Mouse (Mus musculus) spleen, adult 2 months (tissue): ENCODE measurements around the gene C1qa. TPM values are rescaled to one million over a fixed set of nuclear protein-coding genes. Genes with fewer than 3 reads are reported as not detected.

Experiments
- DNase-seq, 2 experiments: peaks; one replicate each; pipeline versions ENCODE4 v3.0.0 to v3.0.0-alpha.2; 2012 to 2021; ENCODE audit warnings: low spot score in 2 of 2, low read depth in 1 of 2
- H3K27ac ChIP-seq: fragments of 200-500 bp; 2 replicates; pipeline ENCODE4 v1.5.1; 2012; ENCODE audit warnings: low read length, inconsistent platforms; ENCODE audit not compliant: insufficient read depth
- H3K27me3 ChIP-seq: fragments of 200-500 bp; 2 replicates; pipeline ENCODE4 v1.6.1; 2012; ENCODE audit warnings: mild to moderate bottlenecking, moderate library complexity, low read length, inconsistent platforms; ENCODE audit not compliant: control insufficient read depth, insufficient read depth
- H3K36me3 ChIP-seq: fragments of 200-500 bp; 2 replicates; pipeline ENCODE4 v1.6.1; 2012; ENCODE audit warnings: mild to moderate bottlenecking, low read length, inconsistent platforms; ENCODE audit not compliant: control insufficient read depth, insufficient read depth
- H3K4me1 ChIP-seq: fragments of 200-500 bp; 2 replicates; pipeline ENCODE4 v1.6.1; 2011; ENCODE audit warnings: inconsistent platforms; ENCODE audit not compliant: control insufficient read depth, insufficient read depth, insufficient read length
- H3K4me3 ChIP-seq: fragments of 200-500 bp; 2 replicates; pipeline ENCODE4 v1.5.1; 2011; ENCODE audit warnings: mild to moderate bottlenecking, inconsistent platforms; ENCODE audit not compliant: insufficient read depth, insufficient read length; ENCODE audit errors: extremely low read depth
- CTCF ChIP-seq: fragments of 200-500 bp; IDR thresholded peaks from 2 replicates; pipeline ENCODE4 v1.5.1; 2011; ENCODE audit warnings: mild to moderate bottlenecking, inconsistent platforms; ENCODE audit not compliant: insufficient read depth, insufficient read length, insufficient replicate concordance; ENCODE audit errors: extremely low read depth
- POLR2A ChIP-seq: fragments of 200-500 bp; IDR thresholded peaks from 2 replicates; pipeline ENCODE4 v1.6.1; 2011; ENCODE audit warnings: low read depth, low read length, inconsistent platforms
- WGBS: fragments of 180-500 bp; shearing (Covaris S2); methylation state at CpG from one replicate; pipeline ENCODE4 v1.1.7; 2018; 5-methylcytosine and 5-hydroxymethylcytosine counted together
- polyA plus RNA-seq: library from polyadenylated mRNA; depleted of rRNA; stranded (reverse); fragments of >200 nt; gene quantifications from 2 replicates; pipeline ENCODE4 v1.2.3, GENCODE M21; 2012

Gene C1qa
- polyA plus RNA-seq, 1 experiment, result 227 TPM

DNA sequence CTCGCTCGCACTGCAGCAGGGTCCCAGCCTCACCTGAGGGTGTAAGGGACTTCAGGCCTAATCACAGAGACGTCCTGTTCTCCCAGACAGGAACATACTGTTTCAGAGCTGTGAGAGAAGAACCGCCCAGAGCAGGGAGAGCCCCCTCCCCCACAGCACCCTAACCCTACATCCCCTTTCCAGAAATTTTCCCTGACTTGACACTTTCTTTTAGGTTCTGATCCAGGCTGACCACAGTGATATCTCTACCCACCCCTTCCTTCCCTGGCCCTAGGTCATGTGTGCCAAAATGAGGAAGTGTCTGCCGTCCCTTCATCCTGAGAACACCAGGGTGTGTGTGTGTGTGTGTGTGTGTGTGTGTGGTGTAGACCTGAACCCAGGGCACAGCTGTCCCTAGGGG is 5.8 kb downstream of the C1qa start, which contains the start of gene C1qc:
Gene C1qc (minus strand): TSS at position 255 of the 400 bp plus-strand sequence.
- Histone ChIP-seq H3K4me1 (no peaks in the 10 kb centered on the region), H3K27me3 (no peaks in the 10 kb centered on the region), H3K36me3 (no peaks in the 10 kb centered on the region), H3K27ac (peak within 1 kb of the TSS; percentile 61), H3K4me3 (peak within 1 kb of the TSS; percentile 17; the same call in 1 of the 2 replicates)
- no peak for DNase-seq
- WGBS, result 11% methylated on average over 5 of the region's 5 CpGs
- no peak; the same call in 1 of the 2 replicates for TF ChIP-seq POLR2A
- no peak for TF ChIP-seq CTCF

DNA sequence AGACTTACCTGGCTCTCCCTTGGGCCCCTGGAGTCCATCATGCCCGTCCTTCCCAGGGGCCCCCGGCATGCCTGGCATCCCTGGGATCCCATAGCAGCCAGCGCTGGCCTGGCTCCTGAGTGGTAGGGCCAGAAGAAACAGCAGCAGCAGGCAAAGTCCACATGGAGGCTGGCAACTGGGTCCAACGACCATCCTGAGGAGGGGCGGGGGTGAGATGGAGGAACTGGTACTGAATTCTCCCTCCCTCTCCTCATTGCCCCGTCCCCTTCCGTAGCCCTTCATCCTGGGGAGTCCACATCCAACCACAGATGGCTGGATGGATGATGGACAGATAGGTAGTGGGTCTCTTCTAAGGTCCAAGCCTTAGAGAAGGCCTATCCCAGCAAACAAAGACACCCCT is 6.2 kb downstream of the C1qa start:
- Histone ChIP-seq H3K4me1 (no peaks in the 10 kb centered on the region), H3K4me3 (peak overlapping the region; percentile 17; the same call in 1 of the 2 replicates), H3K27ac (peak overlapping the region; percentile 61), H3K36me3 (no peaks in the 10 kb centered on the region), H3K27me3 (no peaks in the 10 kb centered on the region)
- 51% methylated on average over 7 of the region's 7 CpGs for WGBS
- no peak for TF ChIP-seq CTCF
- DNase-seq, result no peak

DNA sequence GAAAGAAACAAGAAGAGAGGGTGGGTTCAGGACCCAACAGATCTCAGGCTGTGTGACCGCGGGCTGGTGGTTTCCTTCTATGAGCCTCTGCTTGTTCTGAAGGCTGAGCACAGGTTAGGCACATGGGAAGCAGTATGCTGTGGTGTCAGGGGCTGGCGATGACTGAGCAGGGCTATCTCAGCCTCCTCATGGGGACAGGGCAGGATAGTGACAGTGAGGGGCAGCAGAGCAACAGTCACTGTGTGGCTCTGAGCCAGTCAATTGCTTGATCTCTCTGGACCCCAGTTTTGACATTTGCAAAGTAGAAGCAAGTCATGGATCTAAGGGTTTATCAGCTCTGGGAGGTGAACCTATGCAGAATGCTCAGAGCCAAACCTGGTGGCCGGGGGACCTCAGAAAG is 7.5 kb downstream of the C1qa start:
- no peaks in the 10 kb centered on the region for H3K36me3 ChIP-seq
- H3K4me3 ChIP-seq, result peak overlapping the region; percentile 21
- no peak for DNase-seq
- WGBS, result 74% methylated on average over 4 of the region's 4 CpGs
- TF ChIP-seq POLR2A, result no peak
- TF ChIP-seq CTCF, result no peak
- H3K4me1 ChIP-seq, result no peaks in the 10 kb centered on the region
- peak overlapping the region; percentile 61 for H3K27ac ChIP-seq
- H3K27me3 ChIP-seq, result no peaks in the 10 kb centered on the region

DNA sequence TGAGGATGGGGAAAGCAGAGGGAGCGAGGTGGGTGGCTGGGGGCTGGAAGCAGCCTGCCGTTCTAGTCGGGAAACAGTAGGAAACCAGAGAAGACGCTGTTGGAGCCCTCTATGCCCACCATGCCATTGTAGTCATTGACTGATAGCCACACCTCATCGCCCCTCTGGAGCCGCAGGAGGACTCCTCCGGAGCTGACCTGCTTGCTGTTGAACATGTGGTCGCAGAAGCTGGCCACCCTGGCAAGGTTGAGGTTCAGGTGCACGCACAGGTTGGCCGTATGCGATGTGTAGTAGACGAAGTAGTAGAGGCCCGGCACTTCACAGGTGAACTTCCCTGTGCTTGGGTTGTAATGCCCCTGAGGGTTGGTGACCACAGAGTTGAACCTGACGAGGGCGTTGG is 8.6 kb downstream of the C1qa start:
- H3K27ac ChIP-seq, result peak overlapping the region; percentile 57
- no peaks in the 10 kb centered on the region for H3K4me1 ChIP-seq
- H3K4me3 ChIP-seq, result 0 out of 2 replicates have a peak overlapping the region, but pooled peaks have one; percentile 9
- WGBS, result 80% methylated on average over 15 of the region's 15 CpGs
- H3K36me3 ChIP-seq, result no peaks in the 10 kb centered on the region
- TF ChIP-seq CTCF, result no peak
- TF ChIP-seq POLR2A, result no peak
- no peaks in the 10 kb centered on the region for H3K27me3 ChIP-seq
- no peak for DNase-seq

DNA sequence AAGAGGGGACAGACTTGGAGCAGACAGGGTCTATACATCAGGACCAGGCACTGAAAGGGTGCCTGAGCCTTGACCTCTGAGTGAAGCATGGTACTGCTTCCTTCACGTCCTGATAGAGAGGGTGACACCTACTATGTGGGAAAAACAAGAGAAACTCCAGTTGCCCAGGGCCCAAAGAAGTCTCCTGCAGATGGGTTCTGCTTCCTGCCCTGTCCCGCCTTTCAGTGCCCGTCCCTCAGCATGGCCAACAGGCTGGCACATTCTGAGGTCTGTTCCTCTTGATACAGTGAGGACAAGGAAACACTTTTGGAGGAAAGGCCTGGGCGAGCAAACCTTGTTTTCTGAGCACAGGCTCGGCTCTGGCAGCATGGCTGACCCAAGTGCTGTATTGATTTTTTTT is 10.9 kb downstream of the C1qa start:
- no peak for TF ChIP-seq POLR2A
- no peak for TF ChIP-seq CTCF
- no peaks in the 10 kb centered on the region for H3K36me3 ChIP-seq
- 74% methylated on average over 5 of the region's 5 CpGs for WGBS
- no peak overlapping the region for H3K27ac ChIP-seq
- no peak overlapping the region for H3K4me3 ChIP-seq
- no peaks in the 10 kb centered on the region for H3K4me1 ChIP-seq
- DNase-seq, result no peak
- H3K27me3 ChIP-seq, result no peaks in the 10 kb centered on the region

DNA sequence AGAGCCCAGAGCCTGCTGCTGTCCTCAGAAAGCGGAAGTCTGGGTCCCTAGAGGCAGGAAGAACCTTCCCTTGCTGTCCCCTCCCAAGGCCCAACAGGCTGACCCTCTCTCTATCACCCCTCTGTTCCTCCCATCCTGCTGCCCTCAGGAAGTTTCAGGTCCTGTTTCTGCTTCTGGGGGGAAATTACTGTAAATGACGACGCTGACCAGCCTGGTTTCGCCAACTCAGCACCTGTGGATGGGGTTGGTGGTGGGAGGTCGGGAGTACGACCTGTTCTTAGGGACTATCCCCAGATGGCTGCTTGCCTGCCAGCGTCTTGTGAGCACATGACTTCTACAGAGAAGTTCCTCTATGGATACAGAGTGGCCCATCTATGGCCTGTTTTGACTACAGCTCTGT is 12.5 kb downstream of the C1qa start, which contains the start of gene C1qb:
Gene C1qb (minus strand): TSS at position 87 of the 400 bp plus-strand sequence.
- Histone ChIP-seq H3K4me3 (peak within 1 kb of the TSS; percentile 1; the same call in 1 of the 2 replicates), H3K36me3 (no peaks in the 10 kb centered on the region), H3K27me3 (no peaks in the 10 kb centered on the region), H3K4me1 (no peaks in the 10 kb centered on the region), H3K27ac (peak within 1 kb of the TSS; percentile 33)
- WGBS, result 53% methylated on average over 7 of the region's 7 CpGs
- no peak for DNase-seq
- no peak for TF ChIP-seq POLR2A
- TF ChIP-seq CTCF, result no peak

DNA sequence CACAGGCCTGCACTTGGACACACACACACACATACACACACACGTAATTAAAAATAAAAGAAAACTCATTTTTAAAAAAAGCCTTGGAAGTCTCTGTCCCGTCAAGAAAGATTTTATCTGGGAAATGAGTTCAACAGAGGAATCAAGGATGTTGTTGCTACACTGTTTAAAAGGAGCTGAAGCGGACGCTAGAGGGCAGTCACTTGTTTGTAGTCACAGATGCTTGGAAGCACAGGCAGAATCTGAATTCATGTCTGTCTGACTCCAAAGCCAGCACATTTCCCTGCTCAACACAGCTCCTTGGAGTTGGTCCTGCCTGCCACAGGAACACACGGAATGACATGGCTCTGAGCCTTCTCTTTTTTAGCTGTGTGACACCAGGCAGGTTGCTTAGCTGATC is 20.0 kb downstream of the C1qa start:
- WGBS, result 49% methylated on average over 5 of the region's 5 CpGs
- no peak for DNase-seq
- Histone ChIP-seq H3K4me3 (no peak overlapping the region), H3K4me1 (no peaks in the 10 kb centered on the region), H3K27me3 (no peaks in the 10 kb centered on the region), H3K27ac (no peak overlapping the region), H3K36me3 (no peaks in the 10 kb centered on the region)
- no peak for TF ChIP-seq POLR2A
- TF ChIP-seq CTCF, result no peak

DNA sequence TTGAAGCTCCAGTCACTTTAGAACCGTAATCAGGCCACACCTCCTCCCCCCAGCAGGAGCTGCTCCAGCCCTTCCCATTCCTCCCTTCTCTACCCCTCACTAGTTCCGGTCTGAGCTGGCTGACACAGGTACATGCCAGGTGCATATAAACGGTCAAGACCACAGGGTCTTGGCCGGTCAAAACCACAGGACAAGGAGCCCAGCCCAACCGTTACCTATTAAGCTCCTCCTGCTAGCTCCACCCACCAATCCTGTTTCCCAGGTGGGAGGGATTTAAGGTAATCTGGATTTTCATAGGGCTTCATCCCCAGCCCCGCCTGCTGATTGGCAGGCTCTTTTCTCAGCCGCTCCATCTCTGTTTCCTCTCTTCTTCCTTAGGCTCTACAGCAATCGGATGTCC is 20.4 kb downstream of the C1qa start:
- no peak for DNase-seq
- TF ChIP-seq CTCF (no peak), POLR2A (no peak)
- Histone ChIP-seq H3K27me3 (no peaks in the 10 kb centered on the region), H3K27ac (no peak overlapping the region), H3K4me3 (no peak overlapping the region), H3K4me1 (no peaks in the 10 kb centered on the region), H3K36me3 (no peaks in the 10 kb centered on the region)
- 71% methylated on average over 8 of the region's 8 CpGs for WGBS
